Mouse (Mus musculus) limb, embryonic 11.5 days (tissue): ENCODE results near the gene Naa16. TPM values are rescaled to one million over a fixed set of nuclear protein-coding genes. Genes with fewer than 3 reads are reported as not detected.
A peak's percentile ranks its signal among the peaks of the same experiment; 100 is the strongest.

Experiments
- ATAC-seq: fragments of 200-750 bp; cut with Nextera tagmentation; 2 replicates; pipeline ENCODE4 v1.8.0; 2017; ENCODE audit warnings: low read depth; ENCODE audit not compliant: insufficient number of reproducible peaks, low FRiP score, low TSS enrichment
- DNase-seq: peaks from one replicate; pipeline ENCODE4 v3.0.0-alpha.2; 2015; ENCODE audit warnings: low spot score
- H3K27ac ChIP-seq: fragments of 300-500 bp; sonication (generic); replicated peaks from 2 replicates; pipeline ENCODE4 v1.5.1; 2014; ENCODE audit warnings: low read depth, mild to moderate bottlenecking, low read length
- H3K27me3 ChIP-seq: fragments of 300-500 bp; sonication (generic); 2 replicates; pipeline ENCODE4 v1.6.1; 2014; ENCODE audit warnings: mild to moderate bottlenecking, low read length, mixed read lengths; ENCODE audit not compliant: control insufficient read depth, insufficient read depth
- H3K36me3 ChIP-seq: fragments of 300-500 bp; sonication (generic); 2 replicates; pipeline ENCODE4 v1.6.1; 2014; ENCODE audit warnings: mild to moderate bottlenecking, low read length, moderate library complexity, mixed read lengths; ENCODE audit not compliant: control insufficient read depth, insufficient read depth
- H3K4me1 ChIP-seq: fragments of 300-500 bp; sonication (generic); 2 replicates; pipeline ENCODE4 v1.6.1; 2014; ENCODE audit warnings: low read length, mixed read lengths; ENCODE audit not compliant: control insufficient read depth, insufficient read depth
- H3K4me2 ChIP-seq: fragments of 300-500 bp; sonication (generic); 2 replicates; pipeline ENCODE4 v1.6.1; 2014; ENCODE audit warnings: low read depth, mild to moderate bottlenecking, moderate library complexity; ENCODE audit not compliant: severe bottlenecking
- H3K4me3 ChIP-seq: fragments of 300-500 bp; sonication (generic); 2 replicates; pipeline ENCODE4 v1.5.1; 2014; ENCODE audit warnings: low read depth, low read length
- H3K9ac ChIP-seq: fragments of 300-500 bp; sonication (generic); 2 replicates; pipeline ENCODE4 v1.6.1; 2014; ENCODE audit warnings: mild to moderate bottlenecking, low read length
- H3K9me3 ChIP-seq: fragments of 300-500 bp; sonication (generic); 2 replicates; pipeline ENCODE4 v1.6.1; 2016; ENCODE audit warnings: low read length; ENCODE audit not compliant: control insufficient read depth
- WGBS: fragments of 180-500 bp; shearing (Covaris S2); extraction: QIAGEN DNeasy Blood & Tissue Kit; methylation state at CpG from one replicate; pipeline ENCODE4 v1.1.7; 2014; 5-methylcytosine and 5-hydroxymethylcytosine counted together
- polyA plus RNA-seq: library from polyadenylated mRNA; unstranded; fragments of >200 nt; fragmentation: Nextera tagmentation; extraction: Ambion mirVana; gene quantifications from 2 replicates; pipeline ENCODE4 v1.2.1, GENCODE M21; 2014

Gene Naa16
- polyA plus RNA-seq, 1 experiment from 2014 or later: 51.5 TPM

DNA sequence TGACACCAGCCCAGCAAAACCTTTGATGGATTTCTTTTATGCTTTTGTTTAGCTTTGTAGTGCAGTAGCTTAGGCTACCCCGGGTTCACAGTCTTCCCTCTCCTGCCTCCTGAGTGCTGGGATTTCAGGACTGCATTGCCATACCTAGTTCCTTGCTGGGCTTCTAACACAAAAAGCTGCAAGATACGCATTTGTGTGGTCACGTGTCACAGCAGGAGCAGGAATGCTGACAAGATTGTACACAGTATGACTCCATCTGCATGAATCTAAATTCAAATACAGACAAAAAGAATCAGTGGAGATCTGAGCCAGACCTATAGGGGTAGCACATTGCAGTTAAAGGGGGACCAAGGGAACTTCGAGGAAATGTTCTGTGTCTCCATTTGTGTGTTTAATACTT lies 82.2 kb downstream of the Naa16 start:
- no peak overlapping the region for H3K27ac ChIP-seq
- H3K9me3 ChIP-seq: no peaks in the 10 kb centered on the region
- no peaks in the 10 kb centered on the region for H3K27me3 ChIP-seq
- DNase-seq (no peak), ATAC-seq (no peak)
- H3K4me2 ChIP-seq: no peak overlapping the region
- WGBS: 56% methylated on average over 4 of the region's 4 CpGs
- H3K4me1 ChIP-seq: 0 out of 2 replicates have a peak, but pooled peaks cover 9% of the 10 kb centered on the region
- H3K4me3 ChIP-seq: no peak overlapping the region
- no peaks in the 10 kb centered on the region for H3K36me3 ChIP-seq
- H3K9ac ChIP-seq: no peak overlapping the region

DNA sequence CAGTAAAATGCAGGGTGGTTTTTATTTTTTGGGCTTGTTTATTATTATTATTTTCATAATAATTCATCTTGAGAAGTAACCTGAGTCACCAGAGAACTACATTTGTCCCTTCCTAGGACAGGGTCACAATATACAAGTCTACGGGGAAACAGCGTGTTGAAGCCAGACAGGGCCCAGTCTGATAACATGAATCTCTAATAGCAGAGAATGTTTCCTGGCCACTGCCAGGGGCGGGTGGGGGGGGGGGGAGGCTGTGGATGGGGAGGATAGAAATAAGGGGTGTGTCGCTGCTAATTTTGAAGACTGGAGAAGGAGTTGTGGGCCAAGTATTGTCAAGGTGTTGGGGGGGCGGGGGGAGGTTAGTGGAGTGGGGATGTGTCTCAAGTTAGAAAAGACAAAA lies 82.7 kb downstream of the Naa16 start:
- H3K27ac ChIP-seq: no peak overlapping the region
- no peak overlapping the region for H3K9ac ChIP-seq
- H3K4me2 ChIP-seq: no peak overlapping the region
- no peaks in the 10 kb centered on the region for H3K36me3 ChIP-seq
- H3K9me3 ChIP-seq: no peaks in the 10 kb centered on the region
- no peak for ATAC-seq
- H3K4me3 ChIP-seq: no peak overlapping the region
- WGBS: 81% methylated on average over 5 of the region's 5 CpGs
- H3K4me1 ChIP-seq: 0 out of 2 replicates have a peak, but pooled peaks cover 9% of the 10 kb centered on the region
- DNase-seq: no peak
- no peaks in the 10 kb centered on the region for H3K27me3 ChIP-seq

DNA sequence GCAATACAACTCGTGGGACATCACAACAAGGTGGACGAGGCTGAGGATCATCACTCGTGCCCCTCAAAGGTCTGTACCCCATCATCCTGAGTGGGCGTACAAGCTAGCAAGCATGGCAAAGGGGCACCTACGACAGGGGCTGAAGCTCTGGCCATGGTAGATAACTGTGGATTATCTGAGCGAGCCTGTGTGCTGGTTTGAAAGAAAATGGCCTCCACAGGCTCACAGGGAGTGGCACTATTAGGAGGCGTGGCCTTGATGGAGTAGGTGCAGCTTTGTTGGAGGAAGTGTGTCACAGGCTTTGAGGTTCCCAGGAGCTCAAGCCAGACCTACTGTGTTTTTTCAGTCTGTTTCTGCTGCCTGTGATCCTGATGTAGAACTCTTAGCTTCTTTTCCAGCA lies 83.4 kb downstream of the Naa16 start:
- H3K27me3 ChIP-seq: no peaks in the 10 kb centered on the region
- 90% methylated on average over 7 of the region's 7 CpGs for WGBS

DNA sequence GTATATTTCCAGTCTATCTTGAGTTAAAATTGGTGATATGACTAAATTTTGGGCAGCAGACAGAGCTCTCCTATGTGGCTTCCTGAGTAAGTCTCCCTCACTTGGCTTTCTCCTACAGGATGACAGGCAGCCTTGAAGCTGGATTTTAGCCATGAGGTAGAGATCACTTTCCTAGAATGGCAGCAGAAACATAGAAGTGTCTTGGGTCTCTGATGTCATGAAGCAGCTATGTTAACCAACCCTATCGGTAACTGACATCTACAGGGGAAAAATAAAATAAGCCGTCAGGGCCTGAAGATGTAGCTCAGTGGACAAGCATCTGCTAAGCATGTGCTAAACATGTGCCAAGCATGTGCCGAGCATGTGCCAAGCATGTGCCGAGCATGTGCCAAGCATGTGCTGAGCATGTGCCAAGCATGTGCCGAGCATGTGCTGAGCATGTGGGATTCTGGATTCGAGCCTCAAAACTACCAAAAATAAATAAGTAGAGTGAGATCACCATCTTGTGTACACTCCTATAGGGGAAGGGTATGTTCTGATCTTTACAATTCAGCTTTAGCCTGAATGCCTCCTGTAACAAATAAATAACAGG lies 85.6 kb downstream of the Naa16 start:
- ATAC-seq (no peak), DNase-seq (no peak)
- Histone ChIP-seq H3K4me1 (peaks cover 10% of the 10 kb centered on the region), H3K27me3 (no peaks in the 10 kb centered on the region), H3K4me2 (no peak overlapping the region), H3K9me3 (no peaks in the 10 kb centered on the region), H3K4me3 (no peak overlapping the region), H3K9ac (no peak overlapping the region), H3K36me3 (no peaks in the 10 kb centered on the region), H3K27ac (no peak overlapping the region)
- 90% methylated on average over 6 of the region's 6 CpGs for WGBS

More for the DNA sequence above, 83.4 kb downstream of the Naa16 start:
- no peaks in the 10 kb centered on the region for H3K36me3 ChIP-seq
- H3K4me2 ChIP-seq: no peak overlapping the region
- no peak overlapping the region for H3K9ac ChIP-seq
- DNase-seq (no peak), ATAC-seq (no peak)
- 0 out of 2 replicates have a peak, but pooled peaks cover 9% of the 10 kb centered on the region for H3K4me1 ChIP-seq
- H3K27ac ChIP-seq: no peak overlapping the region
- H3K4me3 ChIP-seq: no peak overlapping the region
- H3K9me3 ChIP-seq: no peaks in the 10 kb centered on the region

DNA sequence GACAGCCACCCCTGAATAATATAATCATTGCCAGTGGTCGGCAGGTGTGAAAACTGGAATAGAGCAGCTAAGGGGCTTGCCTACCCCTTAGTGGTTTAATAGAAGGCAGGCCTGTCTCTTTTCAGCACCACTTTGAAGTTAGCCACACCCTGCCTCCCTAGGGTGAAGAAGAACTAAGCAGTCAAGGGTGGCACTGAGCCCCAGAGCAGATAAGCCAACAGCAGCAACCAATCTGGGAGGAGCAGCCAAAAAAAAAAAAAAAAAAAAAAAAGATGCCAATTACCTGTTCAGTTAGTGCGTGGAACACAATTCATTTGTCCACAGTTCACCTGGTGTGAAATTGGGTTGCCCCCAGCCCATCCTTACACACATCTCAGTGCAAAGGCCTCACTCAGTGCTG lies 87.4 kb downstream of the Naa16 start:
- no peak for ATAC-seq

DNA sequence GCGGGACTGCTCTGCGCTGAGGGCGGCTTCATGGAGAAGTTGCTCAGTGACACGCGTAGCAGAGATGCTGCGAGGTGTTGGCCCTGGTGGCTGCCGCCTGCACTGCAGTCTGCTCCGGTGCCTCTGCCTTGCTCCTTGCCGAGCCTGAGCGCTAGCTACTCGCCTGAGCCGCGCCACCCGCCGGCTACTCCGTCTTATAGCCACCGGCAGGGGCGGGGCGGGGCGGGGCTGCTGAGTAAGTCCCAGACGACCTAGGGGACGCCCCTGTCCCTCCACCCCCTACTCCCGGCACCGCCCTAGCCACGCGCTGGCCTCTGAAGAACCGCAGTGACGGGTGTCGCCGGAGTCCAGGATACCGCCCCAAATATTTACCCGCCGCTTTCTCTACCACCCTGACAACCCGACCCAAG lies 89.1 kb downstream of the Naa16 start, which contains the start of gene Rgcc:
Gene Rgcc (minus strand): TSS at position 180 of the 410 bp plus-strand sequence.
- H3K27me3 ChIP-seq: no peaks in the 10 kb centered on the region
- ATAC-seq (peak; percentile 94), DNase-seq (peak; percentile 97)
- peaks cover 9% of the 10 kb centered on the region for H3K4me1 ChIP-seq
- H3K27ac ChIP-seq: no peak within 1 kb of the TSS
- H3K4me3 ChIP-seq: peak within 1 kb of the TSS; percentile 52
- H3K36me3 ChIP-seq: no peaks in the 10 kb centered on the region
- no peaks in the 10 kb centered on the region for H3K9me3 ChIP-seq
- peak within 1 kb of the TSS; percentile 60 for H3K9ac ChIP-seq
- peak within 1 kb of the TSS; percentile 97 for H3K4me2 ChIP-seq
- 0% methylated on average over 34 of the region's 34 CpGs for WGBS

More for the DNA sequence above, 87.4 kb downstream of the Naa16 start:
- 46% methylated on average over 2 of the region's 2 CpGs for WGBS
- DNase-seq: no peak
- H3K4me3 ChIP-seq: no peak overlapping the region
- no peak overlapping the region for H3K27ac ChIP-seq
- H3K9me3 ChIP-seq: no peaks in the 10 kb centered on the region
- H3K4me2 ChIP-seq: no peak overlapping the region
- H3K9ac ChIP-seq: no peak overlapping the region
- no peaks in the 10 kb centered on the region for H3K27me3 ChIP-seq
- no peaks in the 10 kb centered on the region for H3K36me3 ChIP-seq
- H3K4me1 ChIP-seq: peaks cover 6% of the 10 kb centered on the region

DNA sequence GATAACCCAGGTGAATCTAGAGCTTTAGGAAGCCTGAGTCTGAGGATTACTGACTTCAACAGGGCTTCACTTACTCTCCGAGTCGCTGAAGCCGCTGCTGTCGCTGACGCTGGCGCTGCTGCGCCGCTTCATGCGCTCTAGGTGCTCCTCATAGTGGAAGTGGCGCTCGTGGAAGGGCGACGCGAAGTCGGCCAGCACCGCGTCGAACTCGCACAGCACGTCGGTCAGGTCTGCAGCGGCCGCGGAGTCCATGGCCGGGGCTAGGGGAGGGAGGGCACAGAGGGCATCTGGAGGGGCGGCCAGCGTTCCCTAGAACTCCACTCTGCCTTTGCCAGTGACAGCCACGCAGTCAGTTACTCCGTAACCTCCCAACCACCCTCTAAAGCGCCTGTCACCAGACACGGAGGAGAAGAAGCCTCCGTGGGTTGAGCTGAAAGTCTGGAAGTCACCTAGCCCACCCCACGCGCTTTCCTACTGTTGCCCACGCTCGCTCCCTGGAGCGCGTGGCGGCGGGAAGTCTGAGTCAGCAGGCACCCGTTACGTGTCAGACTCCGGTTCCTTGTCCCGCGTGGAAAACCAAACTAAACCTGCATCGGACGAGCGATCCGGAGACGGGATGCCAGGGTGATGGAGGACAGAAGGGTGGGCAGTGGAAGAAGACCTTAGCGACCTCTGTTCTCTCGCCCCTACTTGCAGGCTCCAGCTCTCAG lies 89.8 kb downstream of the Naa16 start:
- H3K9ac ChIP-seq: peak overlapping the region; percentile 60
- ATAC-seq (peak; percentile 7; the same call in 1 of the 2 replicates), DNase-seq (peak; percentile 51)
- 2% methylated on average over 52 of the region's 52 CpGs for WGBS
- H3K27ac ChIP-seq: no peak overlapping the region
- no peaks in the 10 kb centered on the region for H3K9me3 ChIP-seq
- peaks cover 9% of the 10 kb centered on the region for H3K4me1 ChIP-seq
- no peaks in the 10 kb centered on the region for H3K36me3 ChIP-seq
- no peaks in the 10 kb centered on the region for H3K27me3 ChIP-seq
- H3K4me2 ChIP-seq: peak overlapping the region; percentile 97
- peak overlapping the region; percentile 52 for H3K4me3 ChIP-seq

DNA sequence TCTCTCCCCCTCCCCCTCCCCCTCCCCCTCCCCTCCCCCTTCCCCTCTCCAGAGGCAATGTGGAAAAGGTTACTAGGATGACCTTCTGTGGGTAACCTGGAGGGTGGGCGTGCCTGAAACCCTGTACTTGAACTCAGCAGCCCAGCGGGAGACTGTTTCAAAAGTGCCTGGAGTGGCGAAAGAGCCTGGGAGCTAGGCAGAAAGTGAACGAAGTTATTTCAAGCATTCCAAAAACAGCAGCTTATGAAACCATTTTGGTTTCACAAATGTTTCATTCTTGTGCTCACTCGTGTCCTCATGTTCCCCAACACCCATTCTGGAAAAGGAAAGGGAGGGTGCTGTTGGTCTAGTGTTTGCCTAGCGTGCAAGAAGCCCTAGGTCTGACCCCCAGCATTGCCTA lies 90.8 kb downstream of the Naa16 start:
- no peaks in the 10 kb centered on the region for H3K9me3 ChIP-seq
- DNase-seq (no peak), ATAC-seq (no peak)
- no peaks in the 10 kb centered on the region for H3K27me3 ChIP-seq
- H3K9ac ChIP-seq: no peak overlapping the region
- peaks cover 9% of the 10 kb centered on the region for H3K4me1 ChIP-seq
- H3K4me3 ChIP-seq: no peak overlapping the region
- peak overlapping the region; percentile 97 for H3K4me2 ChIP-seq
- no peaks in the 10 kb centered on the region for H3K36me3 ChIP-seq
- no peak overlapping the region for H3K27ac ChIP-seq
- 13% methylated on average over 6 of the region's 6 CpGs for WGBS
